Mouse (Mus musculus) lung, adult 18-20 months (tissue): Measurements from ENCODE around the gene Rsrc1.
"Not testable (repeated sequence)": the region's sequence is repeated elsewhere in the genome, so short reads cannot be mapped to it uniquely, and the experiment has no call there.

ENCODE experiments used
- DNase-seq, 2 experiments: peaks; one replicate each; pipeline ENCODE4 v3.0.0; 2022; ENCODE audit warnings: mixed read lengths in 2 of 2

Rsrc1 gene

GRCm38 (mm10) chr3:66985539-66986286 lies 4.5 kb downstream of the Rsrc1 start:
- DNase-seq, result peak; percentile 73 to 75

DNA sequence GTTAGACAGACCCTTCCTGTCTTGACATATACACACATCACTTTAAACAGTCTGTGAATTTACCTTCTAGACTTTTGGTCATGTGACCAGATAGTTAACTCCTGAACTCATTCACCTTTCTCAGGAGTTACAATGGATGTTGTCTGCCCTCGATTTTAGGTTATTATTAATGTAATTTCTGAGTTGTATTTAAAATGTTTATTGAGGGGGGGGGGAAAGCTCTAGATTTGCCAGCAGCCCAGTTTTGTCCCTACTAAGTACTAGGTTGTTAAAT lies 5.0 kb downstream of the Rsrc1 start:
- no peak for DNase-seq

DNA sequence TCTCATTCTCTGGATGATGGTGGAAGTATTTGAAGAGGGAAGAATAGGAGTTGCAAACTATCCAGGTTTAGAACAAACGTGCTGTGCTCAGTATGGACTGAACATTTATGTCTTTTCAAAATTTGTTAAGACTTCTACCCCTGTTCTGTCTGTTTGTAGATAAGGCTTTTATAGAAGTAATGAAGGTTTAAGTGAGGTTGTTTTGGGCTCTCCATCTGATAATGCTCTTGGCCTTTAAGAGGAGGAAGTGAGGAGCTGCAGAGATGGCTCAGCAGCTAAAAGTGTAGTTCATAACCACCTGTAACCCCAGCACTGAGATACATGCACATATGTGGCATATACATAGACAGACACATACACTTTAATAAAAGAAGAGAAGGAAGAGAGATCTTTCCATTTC lies 15.6 kb downstream of the Rsrc1 start:
- no peak for DNase-seq

DNA sequence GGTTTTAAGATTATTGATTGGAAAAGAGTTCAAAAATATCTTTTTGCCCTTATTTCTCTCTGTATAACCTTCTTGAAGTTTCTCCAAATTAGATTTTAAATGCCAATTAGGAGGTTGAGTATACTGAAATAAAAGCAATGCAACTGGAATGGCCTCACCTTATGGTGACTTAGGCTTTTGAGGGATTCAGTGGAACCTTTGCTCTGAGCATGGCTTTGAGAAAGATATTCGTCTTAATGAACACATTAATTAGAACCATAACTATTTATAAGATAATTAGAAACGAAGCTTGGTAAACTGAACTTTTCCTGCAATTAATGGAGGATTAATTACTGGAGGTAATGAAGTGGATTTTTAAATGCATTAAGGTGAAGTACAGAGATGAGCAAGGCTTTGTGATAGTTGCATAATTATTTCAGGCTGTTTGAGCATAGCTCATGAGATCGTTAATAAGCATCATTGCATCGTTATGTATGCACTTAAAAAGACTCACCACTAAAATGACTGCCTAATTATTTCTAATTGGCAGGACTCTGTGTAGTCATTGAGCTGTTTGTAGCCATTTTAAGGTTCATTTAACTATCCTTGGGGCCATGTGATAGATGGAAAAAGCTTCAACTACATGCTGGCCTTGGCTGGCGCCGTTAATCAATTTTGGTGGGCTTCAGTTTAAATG lies 55.3 kb downstream of the Rsrc1 start:
- DNase-seq, result no peak

- no peak for DNase-seq
Measured at GRCm38 (mm10) chr3:67059755-67060154, 78.6 kb downstream of the Rsrc1 start.

DNA sequence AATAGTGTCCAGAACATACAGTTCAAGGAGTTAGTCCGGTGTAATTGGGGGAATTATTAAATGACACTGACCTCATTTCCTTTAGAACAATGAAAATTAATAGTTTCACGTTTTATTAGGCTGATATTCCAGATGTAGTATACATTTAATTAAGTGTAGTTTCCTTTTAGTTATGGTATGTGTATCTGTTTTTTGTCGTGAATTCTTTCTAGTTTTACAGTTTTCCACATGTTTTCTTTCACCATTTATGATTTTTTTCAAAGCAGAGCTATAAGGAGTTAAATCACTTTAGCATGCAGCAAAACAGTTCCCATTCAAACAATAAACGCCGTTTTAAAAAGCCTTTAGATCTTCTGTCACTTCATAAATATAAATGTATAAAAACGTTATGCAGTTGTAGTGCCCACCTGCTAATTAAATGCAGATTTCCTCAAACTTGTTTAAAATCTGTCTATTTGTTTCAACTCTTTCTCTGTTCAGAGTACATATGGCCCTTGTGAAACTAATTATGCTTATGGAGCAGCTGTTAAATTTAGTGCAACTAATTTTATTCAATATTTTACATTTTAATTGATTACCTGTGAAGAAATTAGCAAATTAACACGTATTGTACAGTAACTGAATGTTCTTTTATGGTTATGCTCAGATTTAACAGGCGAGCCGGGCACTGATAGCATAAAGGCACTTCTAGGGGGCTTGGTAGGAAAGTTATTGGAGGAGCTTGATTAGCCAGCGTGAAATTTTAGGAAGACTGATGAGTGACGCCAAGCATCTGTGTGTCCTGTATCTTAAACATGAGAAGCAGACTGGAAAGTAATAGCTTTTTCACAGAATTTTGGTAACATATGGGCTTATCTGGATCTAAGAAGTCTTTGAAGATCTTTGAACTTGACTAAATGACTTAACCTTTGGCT lies 89.6 kb downstream of the Rsrc1 start:
- no peak for DNase-seq

- not testable (repeated sequence) for DNase-seq
Measured at GRCm38 (mm10) chr3:67073653-67074052, 92.5 kb downstream of the Rsrc1 start.

- no peak for DNase-seq
Measured at GRCm38 (mm10) chr3:67075484-67075883, 94.3 kb downstream of the Rsrc1 start.

- DNase-seq, result no peak
Measured at GRCm38 (mm10) chr3:67084742-67085141, 103.6 kb downstream of the Rsrc1 start.

GRCm38 (mm10) chr3:67108428-67108827 lies 127.2 kb downstream of the Rsrc1 start:
- no peak for DNase-seq

- no peak for DNase-seq
Measured at GRCm38 (mm10) chr3:67116317-67116716, 135.1 kb downstream of the Rsrc1 start.

DNA sequence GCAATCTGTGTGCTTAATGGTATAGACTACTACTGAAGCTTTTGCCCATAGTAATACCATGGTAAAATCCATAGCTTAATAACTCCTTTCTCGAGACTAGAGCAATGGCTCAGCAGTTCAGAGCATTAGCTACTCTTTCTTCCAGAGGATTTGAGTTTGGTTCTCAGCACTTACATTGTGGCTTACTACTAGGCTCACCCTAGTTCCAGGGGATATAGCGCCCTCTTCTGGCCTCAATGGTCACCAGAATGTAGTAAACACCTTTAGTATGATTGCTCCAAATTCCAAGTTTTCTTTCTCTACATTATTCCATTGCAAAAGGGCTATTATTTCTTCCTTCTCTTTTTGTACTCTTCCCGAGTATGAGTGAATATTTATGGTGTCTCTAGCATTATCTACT lies 151.3 kb downstream of the Rsrc1 start:
- DNase-seq, result no peak

DNA sequence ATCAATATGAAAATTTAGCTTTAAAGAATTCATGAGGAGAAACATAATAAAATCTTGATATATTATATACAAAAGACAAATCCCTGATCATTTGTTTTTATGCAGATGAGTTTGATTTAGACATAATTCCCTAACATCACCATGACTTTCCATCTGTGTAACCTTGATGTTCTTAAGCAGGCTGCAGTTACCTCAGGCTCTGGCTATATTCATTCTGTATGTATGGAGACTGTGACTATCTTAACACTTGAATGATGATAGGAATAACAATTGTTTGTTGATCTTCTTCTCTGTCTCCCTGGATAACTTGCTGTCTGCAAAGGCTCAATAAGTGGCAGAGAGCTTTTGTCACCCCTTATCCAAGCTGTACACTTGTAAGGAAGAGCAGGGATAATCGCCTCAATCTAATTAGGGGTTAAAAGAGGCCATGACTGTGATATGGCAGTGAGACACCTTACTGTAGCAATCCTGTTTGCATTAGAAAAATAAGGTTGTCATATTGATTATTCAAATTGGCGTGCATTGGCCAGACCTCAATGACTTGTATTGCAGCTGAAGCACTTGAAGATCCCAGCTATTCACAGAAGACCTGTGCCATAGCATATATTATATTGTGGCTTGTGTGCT lies 154.7 kb downstream of the Rsrc1 start:
- DNase-seq, result no peak

DNA sequence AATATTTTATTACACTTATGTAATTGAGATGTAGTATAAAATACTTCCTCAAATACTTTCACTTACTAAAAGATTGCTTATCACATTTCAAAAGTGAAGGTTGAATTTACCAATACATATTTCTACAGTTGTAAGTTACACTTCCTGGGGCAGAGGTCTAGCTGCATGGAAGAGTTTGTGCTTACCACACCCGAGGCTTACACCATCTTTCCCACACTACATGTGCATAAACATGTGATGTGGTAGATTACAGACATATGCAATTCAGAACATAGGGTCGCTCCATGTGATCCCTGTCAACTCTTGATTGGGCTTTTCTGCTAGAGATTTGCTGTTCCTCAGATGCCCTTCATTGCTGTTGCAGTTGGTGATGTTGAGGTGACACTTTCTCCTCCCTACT lies 163.8 kb downstream of the Rsrc1 start:
- no peak for DNase-seq

- DNase-seq, result no peak
Measured at GRCm38 (mm10) chr3:67146280-67146679, 165.1 kb downstream of the Rsrc1 start.

- no peak for DNase-seq
Measured at GRCm38 (mm10) chr3:67147246-67147645, 166.1 kb downstream of the Rsrc1 start.

- no peak for DNase-seq
Measured at GRCm38 (mm10) chr3:67197179-67197578, 216.0 kb downstream of the Rsrc1 start.

GRCm38 (mm10) chr3:67213047-67213457 lies 231.9 kb downstream of the Rsrc1 start:
- DNase-seq, result no peak

- DNase-seq, result no peak
Measured at GRCm38 (mm10) chr3:67232617-67233241, 251.5 kb downstream of the Rsrc1 start.

GRCm38 (mm10) chr3:67242451-67242850 lies 261.3 kb downstream of the Rsrc1 start:
- DNase-seq, result not testable (repeated sequence)

GRCm38 (mm10) chr3:67267448-67267847 lies 286.3 kb downstream of the Rsrc1 start:
- DNase-seq, result no peak

- DNase-seq, result no peak
Measured at GRCm38 (mm10) chr3:67279781-67280180, 298.6 kb downstream of the Rsrc1 start.

GRCm38 (mm10) chr3:67280247-67280646 lies 299.1 kb downstream of the Rsrc1 start:
- no peak for DNase-seq
